Mouse (Mus musculus) adrenal gland, adult 18-20 months (tissue): ENCODE results near the gene Klk15. TPM values are rescaled to one million over a fixed set of nuclear protein-coding genes. Genes with fewer than 3 reads are reported as not detected.
"Not testable (repeated sequence)": the region's sequence is repeated elsewhere in the genome, so short reads cannot be mapped to it uniquely, and the experiment has no call there.

Experiments used
- DNase-seq, 2 experiments: peaks; one replicate each; pipeline ENCODE4 v3.0.0; 2021 to 2022; ENCODE audit warnings: low spot score in 2 of 2
- total RNA-seq, 2 experiments: library from RNA; stranded (reverse); gene quantifications; 1 replicate in 1 of 2; 2 replicates in 1 of 2; pipeline ENCODE4 v1.2.3; 2021

Klk15 gene
- total RNA-seq, 2 experiments from 2014 or later, result not detected

DNA sequence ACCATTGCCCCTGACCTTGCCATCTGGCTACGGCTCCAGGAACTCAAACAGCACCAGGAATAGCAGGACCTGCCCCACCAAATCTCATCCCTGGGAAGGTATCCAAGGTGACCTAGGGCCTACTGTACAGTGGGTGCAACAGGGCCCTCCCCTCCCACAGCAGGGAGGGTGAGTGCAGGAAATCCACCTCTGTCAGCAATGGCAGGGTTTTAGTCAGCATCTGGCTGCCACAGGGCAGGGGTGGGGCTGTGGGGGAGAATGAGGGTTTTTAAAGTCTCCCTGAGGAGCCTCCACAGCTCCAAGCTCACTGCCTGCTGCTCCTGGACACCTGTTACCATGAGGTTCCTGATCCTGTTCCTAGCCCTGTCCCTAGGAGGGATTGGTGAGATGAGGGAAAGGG is 42.2 kb downstream of the Klk15 start, which contains the start of gene Klk1b9:
Klk1b9 (plus strand) TSS at position 301 of the 400 bp plus-strand sequence.
- DNase-seq, result not testable (repeated sequence)

DNA sequence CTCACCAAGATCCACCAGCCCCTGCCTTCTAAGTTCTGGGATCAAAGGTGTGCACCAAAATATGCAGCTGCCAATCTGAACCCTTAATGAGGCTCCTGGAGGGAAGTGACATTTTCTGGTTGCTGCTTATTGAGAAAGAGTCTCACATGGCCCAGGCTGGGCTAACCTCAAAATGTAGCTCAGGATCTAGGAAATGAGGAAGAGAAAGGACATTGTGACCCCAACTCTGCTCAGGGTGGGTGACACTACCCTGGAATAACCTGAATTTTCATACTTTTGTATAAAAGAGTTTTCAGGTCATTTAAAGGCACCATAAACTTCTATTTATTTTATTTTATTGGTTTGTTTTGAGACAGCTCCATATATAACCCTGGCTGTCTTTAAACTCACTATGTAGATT is 52.1 kb downstream of the Klk15 start:
- DNase-seq, result no peak

Other genes with a start within 250 kb of the Klk15 start
- gene Klk14, start 243.3 kb upstream of the Klk15 start, total RNA-seq, result not detected
- under 1 TPM in 1 of 2 experiments, not detected in 1; 0.45 TPM for gene Klk13, start 221.2 kb upstream of the Klk15 start, total RNA-seq
- not detected for gene Klk12, start 164.8 kb upstream of the Klk15 start, total RNA-seq
- not detected for gene Klk11, start 159.1 kb upstream of the Klk15 start, total RNA-seq
- gene Klk10, start 152.7 kb upstream of the Klk15 start, total RNA-seq, result under 1 TPM; 0.36 to 0.86 TPM
- gene Klk9, start 141.8 kb upstream of the Klk15 start, total RNA-seq, result not detected
- gene Klk8, start 136.2 kb upstream of the Klk15 start, total RNA-seq, result 1 to 10 TPM; 2.9 to 4.9 TPM
- gene Klk7, start 122.4 kb upstream of the Klk15 start, total RNA-seq, result not detected
- gene Klk6, start 109.2 kb upstream of the Klk15 start, total RNA-seq, result not detected
- gene Klk5, start 91.8 kb upstream of the Klk15 start, total RNA-seq, result not detected
- not detected for gene Klk4, start 52.6 kb upstream of the Klk15 start, total RNA-seq
- not detected for gene Klk1b8, start 16.9 kb downstream of the Klk15 start, total RNA-seq
- not detected for gene Klk1b1, start 33.0 kb downstream of the Klk15 start, total RNA-seq
- not detected for gene Klk1b9, start 42.3 kb downstream of the Klk15 start, total RNA-seq
- gene Klk1b11, start 62.1 kb downstream of the Klk15 start, total RNA-seq, result not detected
- not detected for gene Klk1b26, start 78.4 kb downstream of the Klk15 start, total RNA-seq
- not detected for gene Klk1b27, start 118.5 kb downstream of the Klk15 start, total RNA-seq
- not detected for gene Klk1b21, start 168.6 kb downstream of the Klk15 start, total RNA-seq
- gene Klk1b22, start 178.9 kb downstream of the Klk15 start, total RNA-seq, result not detected
- gene Klk1b16, start 203.0 kb downstream of the Klk15 start, total RNA-seq, result not detected